Mouse (Mus musculus): Measurements from ENCODE around the gene Slc28a1.

- no peak for TF ChIP-seq POLR2A (IDR thresholded peaks at IDR 0.05; ENCODE audit: insufficient read depth, low read depth, low read length)
- no peak for TF ChIP-seq CTCF (IDR thresholded peaks at IDR 0.05; ENCODE audit: insufficient read depth, low read depth, low read length)
Observed at GRCm38 (mm10) chr7:81123553-81123952, 9.0 kb downstream of the Slc28a1 start.
